Mouse (Mus musculus): ENCODE data around the gene Sergef. TPM values are rescaled to one million over a fixed set of nuclear protein-coding genes. Genes with fewer than 3 reads are reported as not detected.
"Not testable (repeated sequence)": the region's sequence is repeated elsewhere in the genome, so short reads cannot be mapped to it uniquely, and the experiment has no call there.

Sergef gene
- 10 to 100 TPM; 47.2 to 59.9 (median 51.2) TPM for total RNA-seq (2022)

DNA sequence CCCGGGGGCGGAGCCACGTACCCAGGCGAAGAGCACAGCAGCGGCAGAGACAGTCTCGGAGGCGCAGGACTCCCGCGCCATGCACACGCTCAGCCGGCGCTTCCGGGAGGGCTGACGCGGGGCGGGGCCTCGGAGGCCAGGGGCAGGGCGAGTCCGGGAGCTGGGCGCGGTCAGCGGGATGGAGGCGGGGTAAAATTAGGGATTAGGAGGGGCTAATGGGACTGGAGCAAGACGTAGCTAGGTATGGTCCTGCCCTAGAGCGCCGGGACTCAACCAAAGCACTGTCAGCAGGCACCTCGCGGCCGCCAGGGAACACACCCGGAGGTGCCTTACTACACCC lies at the start of gene Sergef:
TSS of gene Sergef (minus strand) at position 116 of the 340 bp plus-strand sequence.
- peak; percentile 83 to 84 for DNase-seq (ENCODE audit: low spot score in 2 of 2)

DNA sequence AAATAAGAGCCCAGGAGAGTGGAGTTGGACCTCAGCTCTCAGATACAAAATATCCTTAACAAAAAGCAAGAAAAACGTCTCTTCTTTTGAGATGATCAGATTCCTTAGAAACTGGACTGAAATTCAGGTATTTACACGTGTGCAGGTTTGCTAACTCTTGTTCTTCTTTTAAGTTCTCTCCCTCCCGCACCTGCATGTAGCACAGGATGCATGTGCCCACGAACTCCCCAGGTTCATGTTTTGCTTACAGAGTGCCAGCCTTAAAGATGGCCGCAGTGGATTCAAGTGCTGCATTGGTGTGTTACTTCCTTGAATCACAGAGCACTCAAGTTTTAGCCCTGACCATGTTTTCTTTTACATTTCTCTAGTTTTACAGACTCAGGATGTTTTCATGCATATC lies 47.2 kb upstream of the Sergef start:
- DNase-seq (ENCODE audit: low spot score in 2 of 2) = no peak

- no peak for DNase-seq (ENCODE audit: low spot score in 2 of 2)
Measured at GRCm38 (mm10) chr7:46680732-46681131, 41.1 kb upstream of the Sergef start.

DNA sequence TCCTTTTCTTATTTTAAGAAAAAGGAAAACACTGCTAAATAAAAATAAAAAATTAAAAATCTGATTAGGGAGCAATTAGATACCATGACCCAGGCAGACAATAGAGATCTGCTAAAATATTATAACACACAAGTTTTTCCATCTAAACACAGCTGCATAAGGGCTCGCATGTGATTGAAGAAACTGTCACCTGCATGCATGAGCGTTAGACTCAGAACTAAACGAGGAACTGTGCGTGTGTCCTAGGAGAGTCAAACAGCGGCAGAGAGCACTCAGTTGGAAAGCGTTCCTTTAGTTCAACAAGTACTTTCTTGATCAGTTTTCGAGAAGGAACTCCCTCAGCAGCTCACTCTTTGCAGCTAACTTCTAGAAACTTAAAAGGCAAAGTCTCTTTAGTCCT lies 39.4 kb upstream of the Sergef start:
- DNase-seq (ENCODE audit: low spot score in 2 of 2) = not testable (repeated sequence)

DNA sequence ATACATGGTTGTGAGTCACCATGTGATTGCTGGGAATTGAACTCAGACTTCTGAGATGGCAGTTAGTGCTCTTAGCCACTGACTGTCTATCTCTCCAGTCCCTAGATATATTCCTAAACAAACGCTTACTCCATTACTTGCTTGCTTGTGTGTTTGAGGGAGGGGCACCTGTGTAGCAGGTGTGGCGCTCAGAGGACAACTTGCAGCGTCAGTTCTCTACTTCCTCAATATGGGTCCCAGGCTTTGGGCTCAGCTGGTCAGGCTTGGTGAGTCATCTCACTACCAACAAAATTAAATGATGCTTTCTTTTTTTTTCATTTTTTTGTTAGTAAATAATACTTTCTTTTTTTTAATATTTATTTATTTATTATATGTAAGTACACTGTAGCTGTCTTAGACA lies 38.8 kb upstream of the Sergef start:
- no peak for DNase-seq (ENCODE audit: low spot score in 2 of 2)

- DNase-seq (ENCODE audit: low spot score in 2 of 2) = no peak
Measured at GRCm38 (mm10) chr7:46676808-46677360, 37.3 kb upstream of the Sergef start.

- DNase-seq (ENCODE audit: low spot score in 2 of 2) = no peak
Measured at GRCm38 (mm10) chr7:46675886-46676285, 36.3 kb upstream of the Sergef start.

DNA sequence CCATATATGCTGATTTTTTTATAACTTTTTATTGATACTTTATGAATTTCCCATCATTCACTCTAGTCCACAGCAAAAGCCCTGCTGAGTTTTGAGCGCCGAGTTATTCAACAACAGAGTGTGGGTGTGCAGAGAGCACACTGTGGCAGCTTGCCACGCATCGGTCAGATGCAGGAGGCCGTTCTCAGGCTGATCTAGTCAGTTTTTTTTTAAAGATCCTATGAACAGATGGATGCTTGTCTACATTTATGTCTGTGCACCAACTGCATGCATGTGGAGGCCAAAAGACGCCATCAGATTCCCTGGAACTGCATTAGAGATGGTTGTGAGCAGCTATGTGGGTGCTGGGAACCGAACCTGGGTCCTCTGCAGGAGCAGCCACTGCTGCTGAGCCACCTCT lies 35.5 kb upstream of the Sergef start:
- DNase-seq (ENCODE audit: low spot score in 2 of 2) = peak; percentile 26 to 49

DNA sequence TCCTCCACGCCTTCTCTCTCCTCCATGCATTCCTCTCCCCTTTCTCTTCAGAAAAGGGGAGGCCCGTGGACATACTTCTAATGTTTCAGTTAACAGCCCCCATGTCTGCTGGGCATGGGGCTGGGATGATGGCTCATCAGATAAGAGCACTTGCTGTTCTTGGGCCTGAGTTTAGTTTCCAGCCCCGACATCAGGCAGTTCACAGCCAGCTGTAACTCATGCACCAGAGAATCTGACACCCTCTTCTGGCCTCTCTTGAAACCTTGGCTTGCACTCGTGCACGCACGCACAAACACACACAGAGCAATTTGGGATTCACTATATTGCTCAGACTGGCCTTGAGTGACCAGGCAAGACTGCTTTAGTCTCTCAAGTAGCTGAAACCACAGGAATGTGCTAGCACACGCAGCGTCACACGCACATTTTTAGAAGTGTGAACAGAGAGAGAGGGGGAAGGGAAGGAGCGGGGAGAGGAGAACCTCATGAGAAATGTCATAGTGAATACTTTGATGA lies 32.6 kb upstream of the Sergef start, which contains the start of gene Tph1:
TSS of gene Tph1 (minus strand) at position 378 of the 513 bp plus-strand sequence.
- DNase-seq (ENCODE audit: low spot score in 2 of 2) = no peak

GRCm38 (mm10) chr7:46667256-46667655 lies 27.6 kb upstream of the Sergef start:
- DNase-seq (ENCODE audit: low spot score in 2 of 2) = no peak

- DNase-seq (ENCODE audit: low spot score in 2 of 2) = no peak
Measured at GRCm38 (mm10) chr7:46665236-46665635, 25.6 kb upstream of the Sergef start.

GRCm38 (mm10) chr7:46661591-46662090 lies 22.0 kb upstream of the Sergef start:
- DNase-seq (ENCODE audit: low spot score in 2 of 2) = no peak

GRCm38 (mm10) chr7:46652279-46652678 lies 12.7 kb upstream of the Sergef start:
- no peak for DNase-seq (ENCODE audit: low spot score in 2 of 2)

- DNase-seq (ENCODE audit: low spot score in 2 of 2) = not testable (repeated sequence)
Measured at GRCm38 (mm10) chr7:46650231-46650630, 10.6 kb upstream of the Sergef start.

DNA sequence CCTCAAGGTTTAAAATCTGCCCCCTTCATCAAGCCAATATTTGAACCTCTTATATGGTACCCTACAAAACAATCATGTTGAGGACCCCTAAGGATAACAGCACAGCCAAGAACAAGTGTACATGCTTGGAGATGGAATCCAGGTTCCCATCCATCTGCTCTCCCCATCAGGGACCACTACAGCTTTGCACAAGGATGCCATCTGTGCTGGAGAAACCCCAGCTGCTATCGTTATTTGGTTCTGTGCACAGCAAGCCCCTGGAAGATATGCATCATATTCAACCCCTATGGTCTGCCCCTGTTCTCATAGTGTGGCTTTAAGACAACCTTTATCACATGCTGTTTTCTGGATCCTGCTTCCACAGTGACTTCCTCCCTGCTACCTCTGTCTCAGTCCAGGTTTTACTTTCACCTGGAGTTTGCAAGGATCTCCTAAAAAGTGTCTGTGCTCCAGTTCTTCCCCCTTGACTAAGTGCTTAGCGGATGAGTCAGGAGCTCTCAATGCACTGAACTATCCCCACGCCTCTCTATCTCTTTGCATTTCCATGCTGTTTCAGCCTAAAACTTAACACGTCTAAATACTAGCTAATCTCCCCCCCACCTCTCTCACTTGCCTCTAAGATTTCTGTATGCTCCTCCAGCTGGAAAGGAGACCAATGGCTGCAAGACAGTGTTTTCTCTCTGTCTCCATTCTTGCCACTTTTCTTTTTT lies 9.0 kb upstream of the Sergef start:
- DNase-seq (ENCODE audit: low spot score in 2 of 2) = peak in 1 of 2 experiments; percentile 47

GRCm38 (mm10) chr7:46643172-46643571 lies 3.6 kb upstream of the Sergef start:
- no peak for DNase-seq (ENCODE audit: low spot score in 2 of 2)

DNA sequence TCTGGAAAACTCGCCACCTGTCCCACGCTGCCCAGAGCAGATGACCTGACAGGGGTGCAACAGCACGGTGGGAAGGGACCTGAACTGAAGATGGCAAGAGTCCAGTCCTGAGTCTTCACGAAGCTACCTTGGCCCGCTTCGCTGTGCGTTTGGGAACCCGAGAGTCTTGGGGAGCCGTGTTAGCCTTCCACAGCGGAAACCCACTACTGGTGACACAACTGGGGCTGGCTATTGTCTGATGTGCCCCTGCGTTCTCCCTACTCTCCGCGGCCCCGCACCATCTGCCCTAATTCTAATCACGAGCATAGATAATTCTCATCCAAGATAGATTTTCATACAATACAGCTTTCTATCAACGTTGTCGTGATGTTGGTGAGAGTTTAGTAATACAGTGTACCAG lies 455 bp upstream of the Sergef start:
- DNase-seq (ENCODE audit: low spot score in 2 of 2) = no peak

DNA sequence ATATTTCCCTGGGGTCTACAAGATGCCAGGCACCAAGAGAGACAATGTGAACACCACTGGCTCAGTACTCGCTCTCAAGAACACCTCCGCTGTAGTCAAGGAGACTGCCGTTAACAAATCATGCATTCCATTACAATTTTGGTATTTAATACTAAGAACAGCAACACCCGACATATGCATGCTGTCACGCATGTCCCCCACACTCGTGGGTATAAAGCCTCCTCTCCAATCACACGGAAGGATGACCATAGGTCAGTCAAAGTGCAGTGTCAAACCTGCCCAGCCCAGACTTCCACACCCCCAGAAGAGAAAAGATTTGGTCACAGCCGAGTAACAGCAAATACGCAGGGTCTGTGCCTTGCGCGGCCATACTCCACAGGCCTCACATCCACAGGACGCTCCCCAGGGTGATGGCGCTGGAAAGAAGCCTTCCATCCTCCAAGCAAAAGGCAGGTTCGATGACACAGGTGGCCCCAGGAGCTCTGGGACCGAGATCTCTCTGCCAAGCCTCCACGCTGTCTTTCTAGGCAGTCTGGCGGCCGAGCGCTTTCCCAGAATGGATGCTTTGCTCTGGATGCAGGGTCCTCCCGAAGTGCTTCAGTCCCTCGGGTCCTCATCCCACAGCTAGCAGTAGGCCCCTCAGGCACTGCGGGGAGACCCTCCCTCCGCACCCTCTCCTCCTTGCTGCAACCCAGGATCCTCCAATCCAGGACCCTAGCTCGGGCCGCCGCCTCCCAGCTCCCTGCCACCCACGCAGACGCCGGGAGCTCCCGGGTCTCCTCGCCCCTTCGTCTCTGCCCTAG lies 517 bp downstream of the Sergef start:
- no peak for DNase-seq (ENCODE audit: low spot score in 2 of 2)

DNA sequence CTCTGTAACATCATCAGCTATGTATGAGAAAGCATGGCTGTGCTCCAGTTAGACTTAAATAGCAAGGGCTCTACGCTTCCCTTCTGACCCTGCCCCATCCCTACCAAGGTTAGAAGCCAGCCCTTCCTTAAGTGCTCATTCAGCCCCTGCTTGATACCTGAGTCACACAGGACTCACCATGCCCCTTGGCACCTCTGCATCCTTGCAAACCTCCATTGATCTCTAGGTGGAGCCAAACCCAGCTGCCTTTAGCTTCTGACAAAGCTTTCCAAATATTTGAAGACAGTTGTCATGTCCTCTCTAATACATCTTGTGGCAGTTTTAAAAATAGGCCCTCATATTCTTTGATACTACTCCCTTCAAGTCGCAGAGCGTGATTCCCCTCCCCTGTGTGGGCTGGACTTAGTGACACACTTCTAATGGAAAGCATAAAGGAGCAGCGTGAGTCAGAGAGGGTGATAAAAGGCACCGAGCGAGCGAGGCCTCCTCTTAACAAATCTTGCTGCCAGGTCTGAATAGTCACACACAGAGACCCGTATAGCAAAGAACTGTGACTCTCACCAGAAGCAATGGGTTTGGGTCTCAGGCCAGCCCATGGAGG lies 11.1 kb downstream of the Sergef start:
- DNase-seq (ENCODE audit: low spot score in 2 of 2) = no peak

- peak in 1 of 2 experiments; percentile 45 for DNase-seq (ENCODE audit: low spot score in 2 of 2)
Measured at GRCm38 (mm10) chr7:46623979-46624378, 15.6 kb downstream of the Sergef start.

DNA sequence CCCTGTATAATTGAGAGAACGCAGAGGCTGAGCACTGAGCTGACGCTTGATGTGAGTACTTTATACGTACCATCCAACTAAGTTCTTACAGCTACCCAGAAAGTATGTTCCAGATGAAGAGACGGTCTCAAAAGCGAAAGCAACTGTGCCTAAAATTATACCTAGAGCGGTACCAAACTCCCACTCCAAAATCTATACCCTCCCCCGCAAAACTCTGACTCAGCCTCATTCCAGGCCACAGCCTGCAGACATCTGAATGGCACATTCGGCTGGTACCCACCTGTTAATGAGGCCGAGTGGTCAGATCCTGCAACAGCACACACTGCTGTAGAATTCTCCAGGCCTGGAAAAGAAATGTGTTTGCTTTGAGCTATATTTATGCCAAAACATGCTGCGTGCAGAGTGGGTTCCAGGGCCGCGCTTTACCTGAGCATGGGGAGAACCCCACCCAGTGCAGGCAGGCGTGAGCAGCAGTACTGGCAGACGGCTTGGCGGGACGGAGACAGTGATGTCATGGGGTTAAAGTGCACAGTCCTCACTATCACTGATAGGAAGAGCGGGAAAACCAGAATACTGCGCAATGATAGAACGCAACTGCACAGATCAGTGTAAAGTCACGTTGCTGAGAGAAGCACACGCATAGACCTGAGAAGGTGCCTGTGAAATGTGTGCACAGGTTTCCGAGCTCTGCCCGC lies 21.0 kb downstream of the Sergef start:
- DNase-seq (ENCODE audit: low spot score in 2 of 2) = no peak

All from layer of hippocampus, adult 8-10 months (tissue).